Mouse (Mus musculus) ES-E14 (cell line): ENCODE measurements around the gene Slc31a2. TPM values are rescaled to one million over a fixed set of nuclear protein-coding genes. Genes with fewer than 3 reads are reported as not detected.
A peak's percentile ranks its signal among the peaks of the same experiment; 100 is the strongest.

Experiments used
- DNase-seq: peaks from one replicate; pipeline ENCODE4 v3.0.0-alpha.2; 2013; ENCODE audit warnings: low read depth, low spot score
- H3K27ac ChIP-seq: 2 replicates; pipeline ENCODE4 v1.5.1; 2012; ENCODE audit warnings: low read depth, mild to moderate bottlenecking, low read length, moderate library complexity, mixed read lengths; ENCODE audit not compliant: poor library complexity, insufficient read depth, severe bottlenecking
- H3K36me3 ChIP-seq: 2 replicates; pipeline ENCODE4 v1.6.1; 2012; ENCODE audit warnings: mild to moderate bottlenecking, low read length, moderate library complexity, mixed read lengths; ENCODE audit not compliant: control insufficient read depth, poor library complexity, insufficient read depth, severe bottlenecking
- H3K4me1 ChIP-seq, 2 experiments: fragments of 150-350 bp in 1 of 2; sonication (generic) in 1 of 2; 2 replicates each; pipeline ENCODE4 v1.6.1; 2012; ENCODE audit warnings: low read length in 2 of 2, mild to moderate bottlenecking in 1 of 2, mixed read lengths in 1 of 2; ENCODE audit not compliant: control insufficient read depth in 2 of 2, insufficient read depth in 2 of 2, poor library complexity in 1 of 2
- H3K4me3 ChIP-seq, 2 experiments: fragments of 150-350 bp in 1 of 2; sonication (generic) in 1 of 2; 2 replicates each; pipeline ENCODE4 v1.5.1; 2012; ENCODE audit warnings: low read length in 2 of 2, low read depth in 1 of 2, mild to moderate bottlenecking in 1 of 2, mixed read lengths in 1 of 2; ENCODE audit not compliant: insufficient read depth in 1 of 2, poor library complexity in 1 of 2, severe bottlenecking in 1 of 2
- H3K9ac ChIP-seq: 2 replicates; pipeline ENCODE4 v1.6.1; 2012; ENCODE audit warnings: low read depth, mild to moderate bottlenecking, low read length, mixed read lengths; ENCODE audit not compliant: poor library complexity, insufficient read depth, severe bottlenecking
- H3K9me3 ChIP-seq: fragments of 150-350 bp; sonication (generic); 2 replicates; pipeline ENCODE4 v1.6.1; 2012; ENCODE audit warnings: low read depth, mild to moderate bottlenecking, low read length; ENCODE audit not compliant: control insufficient read depth, insufficient read depth
- CHD2 ChIP-seq: IDR thresholded peaks from 2 replicates; pipeline ENCODE4 v1.6.1; 2014; ENCODE audit warnings: mild to moderate bottlenecking, low read depth, low read length, inconsistent platforms
- HCFC1 ChIP-seq: IDR thresholded peaks from 2 replicates; pipeline ENCODE4 v1.6.1; 2012; ENCODE audit warnings: low read length, inconsistent platforms, borderline replicate concordance; ENCODE audit not compliant: insufficient read depth
- MAFK ChIP-seq: IDR thresholded peaks from 2 replicates; pipeline ENCODE4 v1.6.1; 2014; ENCODE audit warnings: mild to moderate bottlenecking, low read depth, low read length, inconsistent platforms; ENCODE audit not compliant: insufficient read depth
- ZC3H11A ChIP-seq: IDR thresholded peaks from 2 replicates; pipeline ENCODE4 v1.6.1; 2012; ENCODE audit warnings: low read depth, mild to moderate bottlenecking, inconsistent platforms, low read length, borderline replicate concordance
- ZNF384 ChIP-seq: IDR thresholded peaks from 2 replicates; pipeline ENCODE4 v1.6.1; 2012; ENCODE audit warnings: low read depth, low read length, inconsistent platforms
- in situ Hi-C, 2 experiments: fragments of 600-800 bp; cut with MboI; formaldehyde crosslinking; loops; one replicate each; pipeline ENCODE4 v1.15.1; 2025; ENCODE audit warnings: low sequenced_read_pairs in 2 of 2, inconsistent platforms in 1 of 2; ENCODE audit not compliant: unreplicated experiment in 2 of 2
- total RNA-seq: library from RNA; depleted of rRNA; stranded (reverse); fragments of 300-350 nt; gene quantifications from 2 replicates; pipeline ENCODE4 v1.2.3, GENCODE M21; 2012; rRNA removed

The Slc31a2 gene
- 16.5 and 23.0 TPM in 2 replicates for total RNA-seq

- DNase-seq = no peak
These were observed at the start of gene Slc31a2 for GRCm38 (mm10) chr4:62262276-62262675. Gene Slc31a2 (plus strand): TSS chr4:62262562.

GRCm38 (mm10) chr4:62213490-62213889, 48.9 kb upstream of the Slc31a2 start:
- in situ Hi-C loops = no loop called here
- Histone ChIP-seq H3K4me1 (peaks cover 0 to 5% of the 10 kb centered on the region in 2 experiments; a peak in 1 of 4 replicates), H3K36me3 (no peaks in the 10 kb centered on the region; the same call in 1 of the 2 replicates), H3K27ac (no peak overlapping the region), H3K4me3 (no peak overlapping the region), H3K9ac (no peak overlapping the region), H3K9me3 (no peaks in the 10 kb centered on the region; the same call in 1 of the 2 replicates)
- no peak for TF ChIP-seq HCFC1
- TF ChIP-seq ZNF384 = no peak
- TF ChIP-seq CHD2 = no peak
- no peak for TF ChIP-seq ZC3H11A
- no peak for DNase-seq

More at GRCm38 (mm10) chr4:62262276-62262675, at the start of gene Slc31a2:
- Histone ChIP-seq H3K4me1 (peaks cover 0 to 12% of the 10 kb centered on the region in 2 experiments; a peak in 1 of 4 replicates), H3K4me3 (no peak within 1 kb of the TSS), H3K9me3 (no peaks in the 10 kb centered on the region), H3K27ac (no peak within 1 kb of the TSS), H3K9ac (no peak within 1 kb of the TSS), H3K36me3 (no peaks in the 10 kb centered on the region)
- TF ChIP-seq CHD2 = no peak
- TF ChIP-seq ZNF384 = no peak
- no peak for TF ChIP-seq HCFC1
- in situ Hi-C loops = no loop called here

- no peaks in the 10 kb centered on the region for H3K4me1 ChIP-seq
- no peak overlapping the region for H3K4me3 ChIP-seq
- no peaks in the 10 kb centered on the region for H3K9me3 ChIP-seq
- no peak for TF ChIP-seq MAFK
- no peak for TF ChIP-seq HCFC1
- TF ChIP-seq CHD2 = no peak
- 0 out of 2 replicates have a peak, but pooled peaks have one; percentile 14 for TF ChIP-seq ZC3H11A
- no peak for TF ChIP-seq ZNF384
- H3K36me3 ChIP-seq = no peaks in the 10 kb centered on the region
- no peak overlapping the region for H3K27ac ChIP-seq
- H3K9ac ChIP-seq = no peak overlapping the region
- no peak for DNase-seq
- in situ Hi-C loops = no loop called here
These were observed 34.0 kb upstream of the Slc31a2 start for GRCm38 (mm10) chr4:62228391-62228790.

GRCm38 (mm10) chr4:62229448-62229847, 32.9 kb upstream of the Slc31a2 start:
- in situ Hi-C loops = no loop called here
- no peaks in the 10 kb centered on the region for H3K9me3 ChIP-seq
- no peak for TF ChIP-seq HCFC1
- 0 out of 2 replicates have a peak, but pooled peaks have one; percentile 26 for TF ChIP-seq MAFK
- no peak for TF ChIP-seq CHD2
- H3K4me1 ChIP-seq = no peaks in the 10 kb centered on the region
- no peak for DNase-seq
- no peak overlapping the region for H3K27ac ChIP-seq
- no peaks in the 10 kb centered on the region for H3K36me3 ChIP-seq
- no peak overlapping the region for H3K4me3 ChIP-seq
- no peak overlapping the region for H3K9ac ChIP-seq

DNA sequence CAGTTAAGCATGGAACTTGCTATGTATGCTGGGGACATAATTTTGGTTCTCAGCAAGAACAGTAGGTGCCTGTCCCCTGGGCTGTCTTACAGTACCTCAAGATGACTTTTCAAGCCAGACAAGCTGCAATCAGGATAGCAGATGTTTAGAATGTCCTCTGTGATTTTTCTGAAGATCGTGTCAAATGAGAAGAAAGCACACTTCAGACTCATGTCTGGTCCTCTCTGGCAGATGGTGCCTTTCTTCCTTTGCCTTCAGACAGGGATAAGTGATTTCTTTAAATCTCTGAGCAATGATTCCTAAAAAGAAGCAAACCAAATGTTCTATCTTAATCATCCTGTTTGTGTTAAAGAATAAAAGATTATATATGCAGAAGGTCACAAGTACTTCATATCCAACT, 32.2 kb upstream of the Slc31a2 start:
- Histone ChIP-seq H3K36me3 (no peaks in the 10 kb centered on the region), H3K27ac (no peak overlapping the region), H3K4me1 (no peaks in the 10 kb centered on the region), H3K9ac (no peak overlapping the region), H3K4me3 (no peak overlapping the region), H3K9me3 (no peaks in the 10 kb centered on the region)
- in situ Hi-C loops = no loop called here
- DNase-seq = no peak
- no peak for TF ChIP-seq ZC3H11A
- TF ChIP-seq MAFK = no peak
- no peak for TF ChIP-seq CHD2
- no peak for TF ChIP-seq ZNF384
- no peak for TF ChIP-seq HCFC1
